38 mouse cellular contexts compared by ENCODE assay signal in genomic region chr4:145369753-145370152, GRCm38 (mm10). TPM values are rescaled to one million over a fixed set of nuclear protein-coding genes. Genes with fewer than 3 reads are reported as not detected.
"Had no signal": no experiment of that assay in that cellular context is flagged by ENCODE, and none has a peak within 500 bp of the region (broad histone marks: within the 10 kb centered on the region; RNA-seq: fewer than 3 reads in every experiment).

No protein-coding gene starts in this region.

- H3K36me3 ChIP-seq: heart, embryonic 10.5 days; heart, embryonic 12.5 days; heart, embryonic 13.5 days; heart, embryonic 15.5 days; hindbrain, embryonic 10.5 days; hindbrain, embryonic 12.5 days; hindbrain, embryonic 13.5 days; hindbrain, embryonic 15.5 days; kidney, embryonic 15.5 days had no signal

- H3K27ac ChIP-seq: heart, adult 2 months; heart, embryonic 10.5 days; heart, embryonic 13.5 days; heart, embryonic 15.5 days; hindbrain, embryonic 10.5 days; hindbrain, embryonic 12.5 days; hindbrain, embryonic 13.5 days; hindbrain, embryonic 14.5 days; hindbrain, embryonic 15.5 days; hindbrain, postnatal 0 days; kidney, embryonic 15.5 days; kidney, postnatal 0 days; layer of hippocampus, adult 2 months; left cerebral cortex, adult 2 months had no signal

- H3K9me3 ChIP-seq: heart, embryonic 10.5 days; hindbrain, embryonic 10.5 days; hindbrain, embryonic 12.5 days; hindbrain, embryonic 13.5 days; kidney, embryonic 15.5 days had no signal

- H3K9ac ChIP-seq: heart, embryonic 12.5 days; heart, embryonic 13.5 days; heart, embryonic 15.5 days; hindbrain, embryonic 12.5 days; hindbrain, embryonic 13.5 days; hindbrain, embryonic 14.5 days; hindbrain, embryonic 15.5 days; kidney, embryonic 15.5 days had no signal

- H3K4me2 ChIP-seq: heart, embryonic 11.5 days; heart, embryonic 12.5 days; heart, embryonic 13.5 days; heart, embryonic 15.5 days; hindbrain, embryonic 12.5 days; hindbrain, embryonic 13.5 days; hindbrain, embryonic 14.5 days; hindbrain, embryonic 15.5 days; kidney, embryonic 15.5 days had no signal

- DNase-seq: heart, adult 2 months; heart, postnatal 10 days; heart, postnatal 14 days; heart, postnatal 36 days; heart, postnatal 4 days; kidney, adult 11 months; kidney, adult 18-20 months; kidney, adult 2 months; kidney, adult 8-10 months; kidney, adult 9 months; kidney, postnatal 10 days; kidney, postnatal 14 days; kidney, postnatal 25 days; kidney, postnatal 36 days; kidney, postnatal 4 days; layer of hippocampus, adult 9-11 months; layer of hippocampus, postnatal 36 days had no signal

- H3K4me1 ChIP-seq: heart, embryonic 10.5 days; heart, embryonic 12.5 days; heart, embryonic 13.5 days; heart, embryonic 15.5 days; hindbrain, embryonic 10.5 days; hindbrain, embryonic 12.5 days; hindbrain, embryonic 13.5 days; hindbrain, embryonic 15.5 days; kidney, embryonic 15.5 days had no signal

- H3K27me3 ChIP-seq: heart, embryonic 12.5 days; heart, embryonic 13.5 days; heart, embryonic 15.5 days; hindbrain, embryonic 12.5 days; hindbrain, embryonic 13.5 days; hindbrain, embryonic 15.5 days; kidney, embryonic 15.5 days had no signal

- H3K4me3 ChIP-seq: heart, adult 2 months; heart, embryonic 10.5 days; heart, embryonic 12.5 days; heart, embryonic 13.5 days; heart, embryonic 15.5 days; hindbrain, embryonic 10.5 days; hindbrain, embryonic 12.5 days; hindbrain, embryonic 13.5 days; hindbrain, embryonic 15.5 days; kidney, embryonic 15.5 days; layer of hippocampus, adult 2 months; left cerebral cortex, adult 2 months had no signal

- ATAC-seq: hindbrain, embryonic 16.5 days; hindbrain, postnatal 0 days; inflammation-experienced regulatory T-cells, adult 6 months had no signal

RNA-seq across cellular contexts. Expression of gene Tnfrsf8, which starts 54.8 kb away (rescaled TPM):
- total RNA-seq: hematopoietic stem cell, adult 5-6 weeks had no signal
- polyA plus RNA-seq: heart, embryonic 10.5 days; heart, embryonic 12.5 days; heart, embryonic 14.5 days; intestine, embryonic 14.5 days; kidney, embryonic 16.5 days had no signal
